Mouse (Mus musculus): ENCODE results near the gene Plce1.

Gene Plce1

DNA sequence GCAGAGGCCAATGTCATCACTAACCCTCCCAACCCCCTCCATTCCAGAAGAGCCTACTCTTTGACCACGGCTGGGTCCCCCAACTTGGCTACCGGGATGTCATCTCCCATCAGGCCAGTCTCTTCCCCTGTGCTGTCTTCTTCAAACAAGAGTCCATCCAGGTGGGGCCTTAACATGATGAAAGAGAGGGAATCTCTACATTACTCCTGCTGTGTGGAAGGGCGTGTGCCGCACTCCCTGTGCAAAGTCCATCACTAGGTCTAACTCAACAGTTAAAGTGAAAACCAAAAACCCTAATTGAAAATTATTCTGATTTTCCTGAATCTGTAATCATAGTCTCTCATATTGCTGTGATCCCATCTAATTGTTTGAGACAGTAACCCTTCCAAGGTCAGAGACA is 240.9 kb downstream of the Plce1 start:
- DNase-seq (ENCODE audit: low read depth, low spot score), result no peak

DNA sequence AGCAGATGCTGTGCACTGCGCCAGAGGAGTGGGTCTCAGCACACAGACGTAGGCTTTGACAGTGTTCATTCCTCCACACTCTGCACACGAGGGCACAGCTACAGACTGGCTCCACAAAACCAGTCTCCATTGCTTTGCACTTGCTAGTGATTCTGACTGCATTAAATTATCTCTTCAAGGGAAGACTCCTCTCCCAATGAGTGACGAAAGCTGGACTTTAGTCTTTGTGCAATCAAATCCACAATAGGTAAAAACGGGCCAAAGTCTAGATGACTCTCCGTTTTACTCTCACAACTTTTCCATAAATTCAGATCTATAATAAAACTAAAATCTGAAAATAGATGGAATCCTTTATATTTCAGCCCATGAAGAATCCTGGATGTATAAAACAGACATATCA is 242.1 kb downstream of the Plce1 start:
- DNase-seq (ENCODE audit: low read depth, low spot score), result no peak

DNA sequence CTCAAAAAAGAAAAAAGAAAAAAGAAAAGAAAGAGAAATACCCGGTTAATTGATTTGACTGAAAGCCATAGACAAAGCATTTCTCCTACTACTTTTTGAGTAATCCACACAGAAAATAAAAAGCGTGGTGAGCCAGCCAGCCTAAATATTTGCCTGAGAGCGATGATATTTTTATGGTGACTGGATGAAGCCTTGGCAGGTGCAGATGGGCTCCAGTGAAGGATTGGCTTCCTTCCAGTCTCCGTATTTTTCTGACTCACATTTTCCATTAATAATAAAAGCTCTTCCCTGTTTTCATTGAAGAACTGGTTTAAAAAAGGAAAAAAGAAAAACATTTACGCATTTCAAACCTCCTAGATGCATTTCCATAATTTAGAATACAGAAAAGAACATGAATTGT is 243.1 kb downstream of the Plce1 start:
- no peak for DNase-seq (ENCODE audit: low read depth, low spot score)

- no peak for DNase-seq (ENCODE audit: low read depth, low spot score)
These were observed 247.9 kb downstream of the Plce1 start for GRCm38 (mm10) chr19:38728842-38729241.

GRCm38 (mm10) chr19:38729264-38729663 is 248.4 kb downstream of the Plce1 start:
- DNase-seq (ENCODE audit: low read depth, low spot score), result no peak

DNA sequence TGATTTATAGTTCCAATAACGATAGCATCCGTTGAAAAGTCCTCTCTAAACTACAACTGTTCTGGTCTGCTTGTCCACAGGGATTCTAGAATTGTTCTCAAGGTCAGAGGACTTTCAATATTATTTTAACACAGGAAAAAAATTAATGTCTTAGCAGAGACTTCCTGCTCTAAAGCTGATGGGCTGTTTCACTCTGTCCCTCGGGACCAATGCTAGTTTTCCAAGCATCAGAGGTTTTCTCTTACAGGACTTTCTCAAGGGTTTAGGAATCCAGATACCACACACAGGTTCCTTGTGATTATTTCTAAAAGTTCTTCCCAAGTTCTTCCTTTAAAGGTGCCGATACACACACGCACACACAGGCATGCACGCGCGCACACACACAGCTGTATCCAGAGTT is 263.6 kb downstream of the Plce1 start:
- no peak for DNase-seq (ENCODE audit: low read depth, low spot score)

DNA sequence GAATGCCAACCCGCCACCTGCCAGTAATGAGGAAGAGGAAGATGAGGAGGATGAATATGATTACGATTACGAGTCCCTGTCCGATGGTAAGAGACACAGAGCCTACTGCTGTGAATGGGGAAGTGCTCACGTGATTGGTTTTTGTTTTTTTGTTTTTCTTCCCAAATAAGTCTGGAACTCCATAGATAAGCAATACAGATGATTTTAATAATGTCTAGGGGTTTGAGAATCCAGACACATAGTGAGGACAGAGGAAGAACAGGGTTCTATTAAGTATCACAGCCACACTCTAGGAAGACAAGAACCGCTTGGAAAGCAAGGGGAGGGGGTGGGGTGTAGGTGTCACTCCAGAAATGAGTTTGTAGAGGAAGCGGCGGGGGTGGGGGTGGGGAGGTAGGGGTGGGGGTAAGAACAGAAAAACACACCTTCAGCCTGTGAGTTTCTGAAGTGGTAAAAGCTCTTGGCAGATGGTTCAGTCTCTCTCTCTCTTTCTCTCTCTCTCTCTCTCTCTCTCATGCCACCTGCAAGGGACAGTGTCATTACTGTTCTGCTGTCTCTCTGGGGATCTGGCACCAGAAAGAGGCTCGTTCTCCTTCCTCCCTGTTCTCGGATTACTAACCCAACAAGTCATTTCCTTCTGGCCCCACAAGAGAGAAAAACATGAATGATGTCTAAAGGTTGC is 265.0 kb downstream of the Plce1 start:
- no peak for DNase-seq (ENCODE audit: low read depth, low spot score)

GRCm38 (mm10) chr19:38746492-38747014 is 265.6 kb downstream of the Plce1 start:
- DNase-seq (ENCODE audit: low read depth, low spot score), result no peak

GRCm38 (mm10) chr19:38750192-38750591 is 269.3 kb downstream of the Plce1 start:
- DNase-seq (ENCODE audit: low read depth, low spot score), result no peak

GRCm38 (mm10) chr19:38757161-38757560 is 276.3 kb downstream of the Plce1 start:
- DNase-seq (ENCODE audit: low read depth, low spot score), result no peak

DNA sequence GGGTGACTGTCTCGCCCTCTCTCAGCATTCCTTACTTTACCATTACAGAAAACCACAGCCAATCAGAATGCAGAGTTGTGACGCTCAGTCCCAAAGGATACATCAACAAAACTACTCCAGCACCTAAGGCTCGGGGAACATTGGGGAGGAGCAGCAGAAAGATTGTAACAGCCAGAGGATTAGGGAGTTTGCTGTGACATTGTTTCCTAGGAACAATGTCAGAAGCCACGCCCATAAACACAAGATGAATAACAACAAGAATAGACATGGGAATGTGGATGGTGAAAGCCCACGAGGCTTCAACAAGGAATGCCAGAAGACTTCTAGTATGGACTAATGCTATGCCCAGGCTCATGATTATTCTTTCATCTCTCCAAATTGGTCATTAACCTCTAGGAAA is 277.1 kb downstream of the Plce1 start:
- no peak for DNase-seq (ENCODE audit: low read depth, low spot score)

GRCm38 (mm10) chr19:38758685-38759472 is 278.0 kb downstream of the Plce1 start:
- no peak for DNase-seq (ENCODE audit: low read depth, low spot score)

- no peak for DNase-seq (ENCODE audit: low read depth, low spot score)
These were observed 279.5 kb downstream of the Plce1 start for GRCm38 (mm10) chr19:38760441-38760840.

GRCm38 (mm10) chr19:38766306-38766705 is 285.4 kb downstream of the Plce1 start:
- no peak for DNase-seq (ENCODE audit: low read depth, low spot score)

DNA sequence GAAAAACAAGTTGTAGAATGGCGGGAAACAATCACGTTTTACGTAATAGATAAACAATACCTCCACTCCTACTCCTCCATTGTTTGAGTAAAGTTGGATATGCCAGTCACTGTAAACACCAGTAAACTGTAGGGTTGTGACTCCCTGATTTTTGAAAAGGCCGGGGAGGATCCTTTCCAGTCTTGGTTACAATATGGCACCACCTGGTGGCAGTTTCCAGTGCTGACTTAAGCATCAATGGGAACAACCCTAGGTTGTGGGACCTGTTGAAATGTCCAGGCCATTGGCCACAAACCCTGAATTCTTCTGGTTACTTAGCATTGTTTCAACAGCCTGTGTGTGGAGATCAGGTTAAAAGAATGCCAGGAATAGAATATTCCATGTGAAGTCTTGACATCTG is 294.6 kb downstream of the Plce1 start:
- peak; percentile 21 for DNase-seq (ENCODE audit: low read depth, low spot score)

DNA sequence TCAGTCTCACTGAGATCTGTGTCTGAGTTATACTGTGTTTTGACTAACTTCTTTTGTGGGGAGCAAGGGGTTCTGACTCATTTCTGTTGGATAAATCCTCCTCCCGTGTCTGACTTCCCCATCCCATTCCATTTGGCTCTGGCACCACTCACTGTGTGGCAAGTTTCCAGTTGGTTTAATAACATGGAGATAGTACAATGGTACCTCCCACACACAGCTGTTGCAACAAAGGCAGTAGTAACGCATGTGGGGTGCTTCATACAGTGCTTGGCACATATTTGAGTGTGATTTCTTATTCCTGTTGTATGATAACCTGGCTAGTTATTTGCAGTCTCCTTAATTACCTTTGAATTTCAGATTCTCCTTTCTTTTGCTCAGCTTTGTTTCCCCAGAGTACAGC is 297.9 kb downstream of the Plce1 start:
- DNase-seq (ENCODE audit: low read depth, low spot score), result no peak

- DNase-seq (ENCODE audit: low read depth, low spot score), result no peak
These were observed 302.6 kb downstream of the Plce1 start for GRCm38 (mm10) chr19:38783542-38783941.

DNA sequence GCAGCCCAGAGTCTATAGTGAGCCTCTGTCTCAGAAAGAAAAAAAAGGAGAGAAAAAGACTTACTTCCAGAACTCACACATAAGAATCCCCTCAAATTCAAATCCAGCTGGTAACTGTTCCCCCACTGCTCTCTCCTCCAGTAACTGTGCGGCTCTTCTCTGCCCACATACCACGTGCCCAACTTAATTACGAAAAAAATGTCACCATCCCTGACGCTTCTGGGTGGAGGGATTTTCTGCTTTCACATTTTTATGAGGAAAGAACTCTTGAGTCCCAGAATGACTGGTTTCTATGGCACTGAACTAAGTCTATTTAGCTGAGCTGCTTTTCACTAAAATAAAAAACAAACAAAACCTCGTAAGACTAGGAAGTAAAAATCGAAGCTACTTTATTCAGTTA is 306.8 kb downstream of the Plce1 start:
- no peak for DNase-seq (ENCODE audit: low read depth, low spot score)

GRCm38 (mm10) chr19:38793563-38794045 is 312.7 kb downstream of the Plce1 start:
- no peak for DNase-seq (ENCODE audit: low read depth, low spot score)

DNA sequence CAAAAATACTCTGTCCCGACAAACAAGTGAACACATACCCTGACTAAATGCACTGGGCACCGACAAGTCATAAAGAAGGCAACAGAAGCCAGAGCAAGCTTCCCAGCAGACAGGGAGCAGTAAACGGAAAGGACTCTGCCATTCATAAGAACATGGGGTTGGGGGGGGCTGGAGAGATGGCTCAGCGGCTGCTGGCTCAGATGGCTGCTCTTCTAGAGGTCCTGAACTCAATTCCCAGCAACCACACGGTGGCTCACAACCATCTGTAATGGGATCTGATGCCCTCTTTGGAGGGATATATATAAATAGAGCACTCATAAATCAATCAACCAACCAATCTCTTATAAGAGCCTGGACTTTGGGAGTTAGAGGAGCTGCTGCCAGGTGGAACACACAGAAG is 315.6 kb downstream of the Plce1 start:
- no peak for DNase-seq (ENCODE audit: low read depth, low spot score)

GRCm38 (mm10) chr19:38798291-38798690 is 317.4 kb downstream of the Plce1 start:
- no peak for DNase-seq (ENCODE audit: low read depth, low spot score)

GRCm38 (mm10) chr19:38798801-38799200 is 317.9 kb downstream of the Plce1 start:
- DNase-seq (ENCODE audit: low read depth, low spot score), result no peak

DNA sequence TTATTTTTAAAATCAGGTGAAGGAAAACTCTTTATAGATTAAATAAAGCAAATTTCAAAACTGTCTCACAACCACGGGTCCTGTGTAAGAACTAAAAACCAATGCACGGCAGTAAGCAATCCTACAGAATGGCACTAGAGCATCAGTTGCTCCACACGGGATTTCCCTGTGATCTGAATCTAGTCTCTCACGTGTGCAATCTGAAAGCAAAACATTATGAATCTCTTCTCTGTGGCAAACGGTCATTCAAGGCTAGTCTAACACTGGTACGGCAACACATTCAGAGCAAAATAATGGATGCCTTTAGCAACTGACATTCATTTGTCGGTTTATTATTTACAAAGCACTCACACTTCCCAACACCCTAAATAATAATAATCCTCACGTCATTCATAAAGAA is 337.3 kb downstream of the Plce1 start:
- no peak for DNase-seq (ENCODE audit: low read depth, low spot score)
